Mouse (Mus musculus): ENCODE data around the gene Pigo.

- TF ChIP-seq CTCF (IDR thresholded peaks at IDR 0.05) (no peak), POLR2A (IDR thresholded peaks at IDR 0.05; ENCODE audit: insufficient read depth, low read depth, low read length) (no peak), EP300 (IDR thresholded peaks at IDR 0.05; ENCODE audit: insufficient read depth, low read depth, low read length) (no peak)
Measured at GRCm38 (mm10) chr4:42973868-42974267, 51.8 kb downstream of the Pigo start.

Data from heart, adult 2 months (tissue).